Mouse (Mus musculus): ENCODE measurements around the gene Suclg1.

Gene Suclg1

GRCm38 (mm10) chr6:73322306-73322705, 74.1 kb downstream of the Suclg1 start:
- no peak for DNase-seq (ENCODE audit: low read depth, low spot score)
